Mouse (Mus musculus): ENCODE measurements around the gene Qpct.

Qpct gene

DNA sequence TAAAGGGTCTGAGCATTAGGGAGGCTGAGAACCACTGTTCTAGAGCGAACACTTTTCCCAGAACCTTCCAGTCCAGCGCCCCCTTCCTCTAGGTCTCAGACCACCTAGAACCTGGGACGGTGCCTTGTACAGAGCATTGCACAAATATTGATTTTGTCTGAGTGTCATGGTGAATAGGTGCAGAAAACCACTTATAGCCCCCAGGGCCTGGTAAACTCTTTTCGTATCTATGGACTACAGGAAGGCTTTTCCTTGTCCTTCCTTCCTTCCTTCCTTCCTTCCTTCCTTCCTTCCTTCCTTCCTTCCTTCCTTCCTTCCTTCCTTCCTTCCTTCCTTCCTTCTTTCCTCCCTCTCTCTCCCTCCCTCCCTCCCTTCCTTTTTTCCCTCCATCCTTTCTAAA is at the start of gene Qpct:
Gene Qpct (plus strand): TSS at position 301 of the 400 bp plus-strand sequence.
- DNase-seq (ENCODE audit: low read depth, low spot score) = no peak

DNA sequence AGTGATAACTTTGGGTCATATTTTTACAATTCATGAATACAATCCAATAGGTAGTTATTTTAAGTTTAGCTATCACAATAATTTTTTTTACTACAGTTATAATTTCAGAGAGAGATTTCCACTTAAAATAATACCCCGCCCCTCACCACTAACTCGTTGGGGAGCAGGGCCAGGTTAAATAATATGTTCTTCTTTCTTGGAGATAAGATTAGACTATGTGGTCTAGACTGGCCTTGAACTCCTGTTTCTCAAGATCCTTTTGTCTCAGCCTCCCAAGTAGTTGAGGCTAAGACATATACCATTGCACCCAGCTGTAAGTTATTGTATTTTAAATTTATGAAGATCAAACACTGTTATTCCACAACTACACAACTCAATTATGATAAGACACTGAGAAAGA is 38.1 kb upstream of the Qpct start:
- DNase-seq (ENCODE audit: low read depth, low spot score) = no peak

DNA sequence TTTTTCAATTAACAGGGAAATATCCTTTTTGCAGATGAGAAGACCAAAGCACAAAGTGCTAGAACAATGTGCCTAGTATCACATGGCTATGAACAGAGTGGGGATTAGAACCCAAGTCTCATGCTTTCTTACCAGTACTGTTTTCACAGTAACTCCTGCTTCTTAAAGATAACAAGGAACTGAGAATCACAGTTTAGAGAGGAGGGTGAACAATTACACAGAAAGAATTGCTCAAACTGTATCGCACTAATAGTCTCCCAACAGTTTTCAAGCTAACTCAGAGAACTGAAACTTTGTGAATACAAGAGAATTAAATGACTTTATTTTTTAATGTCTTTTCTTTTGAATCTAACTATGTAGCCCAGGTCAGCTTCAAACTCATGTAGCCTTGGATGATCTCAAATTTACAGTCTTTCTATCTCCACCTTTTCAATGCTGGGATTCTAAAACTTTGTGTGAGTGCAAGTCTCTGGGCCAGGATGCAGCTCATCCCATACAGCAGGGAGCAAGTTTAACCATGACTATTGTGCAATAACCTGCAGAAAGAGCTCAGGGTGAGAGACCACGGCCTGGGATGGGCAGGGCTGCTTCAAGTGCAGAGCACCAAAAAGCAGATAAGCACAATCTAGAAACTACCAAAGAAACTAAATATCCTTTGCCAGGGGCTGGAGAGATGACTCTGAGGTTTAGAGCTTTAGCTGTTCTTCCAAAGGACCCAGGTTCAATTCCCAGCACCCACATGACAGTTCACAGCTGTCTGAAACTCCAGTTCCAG is 36.6 kb upstream of the Qpct start:
- DNase-seq (ENCODE audit: low read depth, low spot score) = no peak

DNA sequence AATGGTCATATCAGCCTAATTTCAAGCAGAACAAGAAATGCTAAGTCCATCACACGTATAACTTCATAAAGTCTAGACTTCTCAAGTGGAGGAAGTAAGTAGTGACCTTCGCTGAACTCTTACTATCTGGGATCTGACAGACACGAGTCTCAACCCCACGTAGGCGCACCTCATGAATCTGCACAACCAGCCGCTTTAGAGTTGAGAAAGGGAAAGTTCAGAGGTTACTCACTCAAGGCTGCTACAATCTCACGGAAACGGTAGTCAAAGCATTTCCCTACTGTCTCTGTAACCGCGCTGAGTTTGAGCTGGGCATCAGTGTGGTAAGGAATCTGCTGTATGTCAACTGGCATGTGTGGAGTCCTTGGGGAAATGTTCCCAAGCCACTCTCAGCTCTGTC is 35.9 kb upstream of the Qpct start:
- DNase-seq (ENCODE audit: low read depth, low spot score) = no peak

DNA sequence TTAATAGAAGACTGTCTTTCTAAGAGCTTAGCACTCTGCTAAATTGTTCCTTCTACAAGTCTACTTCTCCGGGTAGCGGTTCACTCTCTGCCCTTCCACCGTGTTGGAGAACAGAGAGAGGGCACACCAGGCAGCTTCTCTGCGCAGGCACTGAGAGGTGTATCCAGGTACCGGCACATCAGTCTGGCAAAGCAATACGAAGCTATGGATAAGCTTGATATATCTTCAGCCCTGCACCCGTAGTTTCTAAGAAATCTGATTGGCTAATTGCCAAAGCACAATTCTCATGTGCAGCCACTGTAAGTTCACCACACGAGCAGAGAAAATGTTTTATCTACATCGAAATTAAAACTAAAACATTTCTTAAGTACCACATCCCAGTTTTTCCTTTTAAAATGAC is 33.3 kb upstream of the Qpct start:
- no peak for DNase-seq (ENCODE audit: low read depth, low spot score)

DNA sequence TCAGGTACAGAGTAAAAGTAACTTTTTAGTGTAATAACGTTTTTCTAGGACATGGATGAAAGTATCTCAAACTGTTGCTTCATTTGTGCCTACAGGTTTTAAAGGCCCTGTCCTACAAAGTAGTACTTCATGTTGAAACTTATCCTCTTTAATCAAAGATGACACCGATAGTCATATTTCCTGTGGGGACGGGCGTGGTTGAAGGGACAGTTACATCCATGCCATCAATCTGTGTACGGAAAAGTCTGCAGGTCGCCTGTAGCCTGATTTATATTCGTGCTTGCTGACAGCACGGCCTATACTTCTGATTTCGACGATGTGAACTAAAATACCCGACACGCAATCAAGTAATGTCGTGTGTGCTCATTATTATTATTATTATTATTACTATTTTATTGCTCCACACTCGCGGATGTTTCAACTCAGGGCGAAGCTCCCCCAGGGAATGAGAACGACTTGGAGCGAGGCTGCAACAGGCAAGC is 31.9 kb upstream of the Qpct start:
- no peak for DNase-seq (ENCODE audit: low read depth, low spot score)

DNA sequence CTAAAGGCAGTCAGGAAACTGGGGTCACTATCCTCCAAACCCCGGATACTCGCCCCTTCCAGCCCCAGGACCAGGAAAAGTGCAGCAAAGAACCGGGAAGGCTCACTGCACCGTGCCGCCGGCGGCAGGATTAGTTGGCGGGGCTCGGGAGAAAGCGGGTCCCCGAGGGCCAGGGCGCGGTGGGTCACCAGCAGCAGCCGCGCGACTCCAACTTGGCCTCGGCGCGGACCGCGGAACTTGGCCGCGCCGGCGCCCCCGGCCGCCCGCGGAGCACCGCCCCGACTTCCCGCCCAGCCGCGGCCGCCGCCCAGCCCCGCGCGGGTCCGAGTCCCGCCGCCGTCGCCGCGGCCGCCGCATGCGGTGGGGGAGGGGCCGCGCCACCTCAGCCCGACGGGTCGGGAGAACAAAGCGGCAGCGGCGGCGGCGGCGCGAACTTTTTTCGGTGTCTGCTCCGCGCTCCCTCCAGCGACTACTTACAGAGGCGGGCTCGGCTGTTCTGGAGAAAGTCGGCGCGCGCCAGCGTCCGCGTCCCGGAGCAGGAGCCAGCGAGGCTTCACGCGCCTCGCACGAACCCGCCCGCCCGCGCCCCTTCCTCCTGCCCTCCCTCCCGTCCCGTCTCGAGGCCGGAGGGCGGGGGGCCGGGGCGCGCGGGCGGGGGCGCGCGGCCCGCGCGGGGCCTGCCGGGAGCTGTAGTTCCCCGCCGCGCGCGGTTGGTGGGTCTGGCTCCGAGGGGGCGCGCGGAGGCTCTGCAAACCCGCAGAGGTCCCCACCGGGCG is 31.3 kb upstream of the Qpct start, which contains the start of gene Prkd3:
Gene Prkd3 (minus strand): TSS at position 609 of the 776 bp plus-strand sequence.
- peak; percentile 50 for DNase-seq (ENCODE audit: low read depth, low spot score)

DNA sequence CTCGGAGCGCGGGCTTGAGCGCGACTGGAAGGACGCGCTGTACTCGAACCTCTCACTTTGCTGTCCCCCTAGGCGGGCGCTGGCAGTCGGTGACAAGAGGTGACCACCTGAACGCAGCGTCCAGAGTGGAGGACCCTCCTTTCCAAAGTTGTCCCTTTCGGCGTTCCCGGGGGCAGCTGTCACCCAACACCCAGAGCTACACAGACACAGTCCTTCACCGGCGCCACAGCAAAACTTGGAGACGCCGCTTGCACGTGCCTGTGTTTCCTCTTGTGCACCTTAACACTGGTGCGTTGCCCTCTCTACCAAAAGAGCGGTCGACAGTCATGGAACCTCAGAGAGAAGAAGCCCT is 30.7 kb upstream of the Qpct start:
- DNase-seq (ENCODE audit: low read depth, low spot score) = no peak

DNA sequence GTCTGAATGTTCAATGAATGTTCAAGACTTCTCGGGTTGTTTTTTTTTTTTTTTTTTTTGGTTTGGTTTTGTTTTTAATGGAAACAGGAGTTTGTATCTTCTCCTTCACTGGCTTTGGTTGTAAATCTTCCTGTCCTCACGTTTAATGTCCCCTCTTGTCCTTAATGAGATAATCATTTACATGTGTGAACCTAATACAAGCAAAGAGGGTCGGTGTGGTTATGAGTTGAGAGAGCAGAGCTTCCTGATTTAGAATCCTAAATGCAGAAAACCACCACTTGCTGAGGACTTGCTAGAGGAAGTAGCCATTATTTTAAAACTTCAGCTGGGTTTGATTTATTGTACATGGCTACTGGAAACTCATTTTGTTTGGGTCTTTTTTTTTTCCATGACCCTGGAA is 29.0 kb upstream of the Qpct start:
- no peak for DNase-seq (ENCODE audit: low read depth, low spot score)

DNA sequence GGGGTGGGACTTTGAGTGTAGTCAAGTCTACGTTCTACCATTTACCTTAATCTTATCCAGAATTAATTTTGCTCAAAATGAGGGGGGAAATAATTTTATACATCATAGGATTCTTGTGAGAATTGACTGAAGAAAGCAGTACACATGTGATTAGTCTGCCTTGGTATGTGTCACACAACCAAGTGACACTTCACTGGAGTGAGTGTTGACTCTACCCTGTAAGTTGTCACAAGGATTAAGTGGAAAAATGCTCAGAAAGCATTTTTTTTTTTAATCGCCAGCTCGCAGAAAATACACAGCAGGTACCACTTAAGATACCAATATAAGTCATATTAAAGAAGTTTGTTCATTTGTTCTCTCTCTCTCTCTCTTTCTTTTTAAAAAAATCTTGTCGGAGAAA is 27.2 kb upstream of the Qpct start:
- DNase-seq (ENCODE audit: low read depth, low spot score) = no peak

DNA sequence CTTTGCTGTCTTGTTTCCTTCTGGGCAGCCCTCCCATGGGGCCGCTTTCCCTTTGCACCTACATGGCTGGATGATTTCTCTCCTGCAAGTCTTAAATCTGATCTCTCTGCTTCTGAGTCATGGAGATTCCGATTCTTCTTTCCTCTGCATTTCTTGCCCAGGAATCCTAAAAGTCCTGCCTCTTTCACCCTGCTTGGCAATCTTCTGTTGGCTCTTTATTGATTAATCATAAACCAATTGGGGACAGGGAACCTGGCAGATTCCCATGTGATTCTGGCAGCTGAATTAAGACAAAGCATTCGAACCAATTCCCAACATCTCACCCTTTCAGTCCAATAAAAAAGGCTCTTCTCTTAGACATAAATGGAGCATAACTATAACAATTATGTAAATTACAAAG is 22.5 kb upstream of the Qpct start:
- DNase-seq (ENCODE audit: low read depth, low spot score) = no peak

DNA sequence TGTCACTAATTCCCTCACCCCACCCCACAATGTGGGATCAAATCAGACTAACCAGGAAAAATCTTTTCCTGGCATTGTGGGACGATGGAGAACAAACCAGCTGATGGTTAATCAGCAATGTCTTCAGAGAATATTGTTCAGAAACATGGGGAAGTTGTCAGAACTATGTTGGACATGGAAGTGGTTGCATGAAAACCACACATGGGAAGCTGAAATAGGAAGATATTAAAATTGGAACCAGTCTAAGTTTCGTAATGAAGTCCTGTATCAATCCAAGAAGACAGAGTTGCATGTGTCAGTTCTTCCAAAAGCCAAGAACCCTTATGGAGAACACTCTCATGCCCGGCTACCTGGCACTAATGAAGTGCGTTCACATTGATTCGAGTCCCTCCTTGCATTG is 20.1 kb upstream of the Qpct start:
- DNase-seq (ENCODE audit: low read depth, low spot score) = no peak

DNA sequence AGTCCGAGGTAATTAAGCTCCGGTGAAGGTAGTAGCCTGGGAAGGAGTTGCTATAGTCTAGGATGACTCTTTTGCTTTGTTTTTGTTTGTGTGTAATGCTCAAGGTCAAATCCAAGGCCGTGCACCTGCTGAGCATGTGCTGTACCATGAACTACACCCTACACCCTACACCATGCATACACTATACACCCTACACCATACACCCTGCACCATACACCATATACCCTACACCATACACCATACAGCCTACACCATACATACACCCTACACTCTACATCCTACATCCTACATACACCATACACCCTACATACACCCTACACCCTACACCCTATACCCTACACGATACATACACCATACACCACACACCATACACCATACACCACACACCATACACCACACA is 18.9 kb upstream of the Qpct start:
- DNase-seq (ENCODE audit: low read depth, low spot score) = no peak

DNA sequence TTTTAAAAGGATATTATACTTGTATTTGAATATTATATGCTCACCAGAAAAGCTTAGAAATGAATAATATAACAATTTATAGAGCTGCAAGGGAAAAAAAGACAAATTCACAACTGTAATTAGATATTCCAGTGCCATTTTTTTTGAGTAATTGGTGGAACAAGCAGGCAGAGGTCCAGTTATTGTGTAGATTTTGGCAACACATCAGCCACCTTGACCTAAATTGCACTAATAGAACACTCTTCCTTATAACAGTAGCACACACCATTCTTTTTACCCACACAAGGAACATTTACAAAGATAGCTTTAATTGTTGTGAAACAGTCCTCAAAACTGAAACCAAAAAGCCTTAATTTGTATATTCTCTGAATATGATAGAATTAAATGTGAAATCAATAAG is 12.0 kb upstream of the Qpct start:
- no peak for DNase-seq (ENCODE audit: low read depth, low spot score)

DNA sequence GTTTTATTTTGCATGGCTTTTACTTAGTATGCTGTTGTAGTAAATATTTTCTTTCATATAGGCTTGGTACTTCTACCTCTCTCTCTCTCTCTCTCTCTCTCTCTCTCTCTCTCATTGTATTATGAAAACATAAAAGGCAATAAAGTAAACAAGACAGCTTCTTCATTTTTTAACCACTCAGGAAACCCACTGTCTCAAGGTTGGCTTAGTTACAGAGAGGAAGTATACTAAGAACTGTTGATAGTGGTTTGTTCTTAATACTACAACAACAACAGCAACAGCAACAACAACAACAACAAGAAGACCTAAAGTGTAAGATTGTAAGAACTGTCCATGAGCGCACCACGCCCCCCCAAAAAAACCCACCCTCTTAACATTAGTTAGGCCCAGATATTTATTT is 8.0 kb upstream of the Qpct start:
- DNase-seq (ENCODE audit: low read depth, low spot score) = no peak

DNA sequence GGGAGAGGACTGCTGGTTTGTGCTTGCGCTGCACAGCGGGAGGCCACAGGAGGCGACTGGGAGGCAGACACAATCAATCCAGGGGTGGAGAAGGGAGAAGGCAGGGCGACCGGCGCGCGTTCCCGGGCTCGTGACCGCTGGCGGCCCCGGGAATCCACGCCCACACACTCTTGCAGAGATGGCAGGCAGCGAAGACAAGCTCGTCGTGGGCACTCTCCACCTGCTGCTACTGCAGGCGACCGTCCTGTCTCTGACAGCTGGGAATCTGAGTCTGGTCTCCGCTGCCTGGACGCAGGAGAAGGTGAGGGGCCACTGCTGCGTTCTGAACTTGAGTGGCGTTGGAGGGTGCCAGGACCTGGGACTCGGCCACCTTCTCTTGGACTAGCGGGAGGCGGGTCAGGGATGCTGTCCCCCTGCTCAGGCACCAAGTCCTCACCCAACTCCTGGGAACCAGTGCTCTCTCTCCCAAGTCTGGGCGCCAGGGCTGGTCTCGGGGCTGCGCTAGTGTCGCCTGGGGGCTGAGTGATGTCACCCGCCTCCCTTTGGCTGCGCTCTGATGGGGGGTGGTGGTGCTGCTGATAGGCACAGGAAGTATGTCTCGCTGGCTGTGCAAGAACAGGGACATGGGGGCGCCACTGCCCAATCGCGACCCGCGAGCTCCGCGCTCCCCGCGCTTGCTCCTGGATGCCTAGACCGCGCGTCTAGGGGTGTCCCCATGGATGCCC is 544 bp downstream of the Qpct start:
- DNase-seq (ENCODE audit: low read depth, low spot score) = peak; percentile 27

DNA sequence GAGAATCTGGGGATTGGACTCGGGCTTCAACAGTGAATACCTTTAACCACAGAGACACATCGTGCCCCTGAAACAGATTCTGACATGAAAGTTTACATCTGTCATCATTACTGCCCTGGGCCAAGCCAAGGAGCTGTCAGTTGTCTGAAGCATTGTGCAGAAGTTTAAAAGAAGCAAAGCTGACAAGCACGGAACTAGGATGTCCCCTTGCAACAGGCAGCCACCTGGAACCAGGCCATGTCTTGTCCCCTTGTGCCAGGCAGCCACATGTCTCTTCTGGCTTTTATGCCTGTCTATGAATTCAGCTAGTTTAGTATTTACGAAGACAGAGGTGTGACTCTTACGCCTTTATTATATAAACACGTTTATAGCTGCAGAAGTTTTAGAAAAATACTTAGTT is 6.6 kb downstream of the Qpct start:
- DNase-seq (ENCODE audit: low read depth, low spot score) = no peak

DNA sequence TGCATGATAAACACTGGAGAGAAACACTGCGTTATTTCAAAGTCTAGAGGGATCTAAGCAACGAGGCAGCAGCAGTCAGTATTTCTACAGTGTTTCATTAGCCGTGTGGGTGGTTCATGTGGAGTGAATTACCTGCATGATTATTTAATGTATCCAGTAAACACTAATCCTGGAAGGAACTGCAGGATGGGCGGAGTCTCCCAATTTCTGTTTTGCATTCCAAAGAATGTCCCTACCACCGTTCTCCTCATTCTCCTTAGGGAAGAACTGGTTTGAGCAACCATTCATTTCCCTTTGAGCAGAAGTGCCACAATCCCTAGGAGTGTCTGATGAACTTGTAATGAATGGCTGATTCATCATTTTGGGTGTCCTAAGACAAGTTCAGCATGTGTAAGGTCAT is 8.5 kb downstream of the Qpct start:
- no peak for DNase-seq (ENCODE audit: low read depth, low spot score)

DNA sequence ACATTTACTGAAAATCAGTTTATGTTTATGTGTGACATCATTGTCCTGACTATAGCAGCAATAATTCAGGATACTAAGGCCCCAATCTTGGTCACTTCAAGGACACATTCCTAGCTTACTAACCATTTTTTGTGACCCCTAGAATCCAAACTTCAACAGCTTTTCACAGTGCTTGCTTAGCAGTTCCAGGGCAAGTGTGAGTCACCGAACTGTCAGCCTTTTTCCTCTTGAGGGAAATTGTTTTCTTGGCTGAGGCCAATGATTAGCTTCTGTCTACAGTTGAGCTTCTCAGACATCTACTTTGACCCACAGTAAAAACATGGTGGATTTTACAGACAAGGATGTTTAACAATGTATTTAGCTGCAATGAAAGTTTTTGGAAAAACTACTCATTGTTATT is 12.5 kb downstream of the Qpct start:
- no peak for DNase-seq (ENCODE audit: low read depth, low spot score)

DNA sequence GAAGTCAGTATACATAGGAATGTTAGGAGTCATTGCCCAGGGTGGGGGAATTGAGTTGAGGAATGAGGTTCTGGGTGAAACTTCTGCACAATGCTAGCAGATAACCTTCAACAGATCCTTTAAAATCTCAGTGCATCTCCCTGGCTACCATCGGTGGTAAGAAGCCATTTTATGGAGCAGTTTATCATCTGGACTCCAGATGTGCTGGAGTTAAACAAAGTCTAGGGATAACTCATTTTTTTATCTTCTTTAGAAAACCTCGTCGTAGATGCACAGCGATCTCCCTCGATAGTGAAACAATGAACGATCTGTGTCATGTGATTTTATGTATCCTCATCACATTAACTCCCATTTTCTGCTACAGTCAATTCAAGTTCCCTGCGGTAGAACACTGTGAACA is 16.9 kb downstream of the Qpct start:
- DNase-seq (ENCODE audit: low read depth, low spot score) = no peak

DNA sequence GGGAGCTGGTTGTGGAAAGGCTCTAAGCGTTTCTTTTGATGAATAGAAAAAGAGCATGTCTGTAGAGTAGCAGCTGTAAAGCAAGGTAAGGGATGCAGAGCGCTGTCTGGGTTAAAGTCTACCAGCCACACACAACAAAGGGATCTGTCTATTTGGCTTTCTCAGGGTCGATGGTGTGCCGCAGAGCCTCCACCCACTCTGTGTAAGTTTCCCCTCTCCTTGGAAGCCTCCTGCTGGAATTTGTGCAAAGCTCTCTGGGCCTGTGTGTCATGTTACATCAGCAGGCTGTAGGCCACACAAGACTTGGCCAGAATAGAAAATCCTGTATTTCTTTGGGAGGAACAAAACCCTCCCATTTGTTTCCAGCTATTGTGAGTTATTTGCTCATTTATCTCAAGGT is 17.3 kb downstream of the Qpct start:
- no peak for DNase-seq (ENCODE audit: low read depth, low spot score)

DNA sequence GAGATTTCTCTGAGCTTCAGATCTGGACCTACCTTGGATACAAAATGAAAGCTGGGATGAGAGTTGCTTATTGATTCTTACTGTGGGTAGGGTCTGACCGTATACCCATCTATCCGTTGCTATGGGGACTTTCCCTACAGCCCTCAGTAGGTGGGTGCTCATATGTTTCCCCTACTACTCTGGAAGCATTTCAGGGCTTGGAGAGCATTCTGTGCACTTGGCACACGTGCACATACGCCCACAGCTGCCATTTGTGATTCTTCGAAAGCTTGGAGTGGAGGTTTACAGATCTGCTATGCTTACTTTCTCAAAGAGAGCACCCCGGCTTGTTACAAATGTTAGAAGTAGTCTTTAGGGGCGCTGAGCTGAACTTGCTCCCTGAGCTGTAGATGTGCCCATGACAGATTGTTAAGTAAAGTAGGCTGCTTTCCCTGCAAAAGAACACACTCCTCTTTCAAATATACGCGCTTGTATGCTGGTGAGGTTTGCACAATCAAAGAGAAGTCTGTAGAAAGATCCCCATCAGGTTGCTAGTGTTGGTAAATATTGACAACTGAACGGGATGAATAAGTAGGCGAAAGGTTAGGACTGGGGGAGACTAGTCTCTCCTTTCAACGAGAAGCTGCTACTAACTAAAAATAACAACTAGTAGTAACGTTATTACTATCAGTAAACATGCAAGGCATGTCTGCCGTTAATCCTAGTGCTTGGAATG is 18.2 kb downstream of the Qpct start:
- no peak for DNase-seq (ENCODE audit: low read depth, low spot score)

All from retina, postnatal 7 days (tissue).